Mouse (Mus musculus) heart, embryonic 12.5 days (tissue): ENCODE data around the gene Ebpl. TPM values are rescaled to one million over a fixed set of nuclear protein-coding genes. Genes with fewer than 3 reads are reported as not detected.

Source experiments
- ATAC-seq: fragments of 200-750 bp; cut with Nextera tagmentation; 2 replicates; pipeline ENCODE4 v1.8.0; 2017; ENCODE audit warnings: moderate TSS enrichment, moderate library complexity; ENCODE audit not compliant: insufficient number of reproducible peaks, low FRiP score
- H3K27ac ChIP-seq: fragments of 300-500 bp; sonication (generic); 2 replicates; pipeline ENCODE4 v1.5.1; 2016; ENCODE audit warnings: mild to moderate bottlenecking, moderate library complexity; ENCODE audit not compliant: poor library complexity, severe bottlenecking
- H3K27me3 ChIP-seq: fragments of 300-500 bp; sonication (generic); replicated peaks from 2 replicates; pipeline ENCODE4 v1.6.1; 2016; ENCODE audit warnings: mild to moderate bottlenecking, moderate library complexity
- H3K36me3 ChIP-seq: fragments of 300-500 bp; sonication (generic); 2 replicates; pipeline ENCODE4 v1.6.1; 2016; ENCODE audit warnings: mild to moderate bottlenecking, moderate library complexity
- H3K4me1 ChIP-seq: fragments of 300-500 bp; sonication (generic); replicated peaks from 2 replicates; pipeline ENCODE4 v1.6.1; 2016; ENCODE audit warnings: mild to moderate bottlenecking
- H3K4me2 ChIP-seq: fragments of 300-500 bp; sonication (generic); 2 replicates; pipeline ENCODE4 v1.6.1; 2016; ENCODE audit warnings: mild to moderate bottlenecking, moderate library complexity
- H3K4me3 ChIP-seq: fragments of 300-500 bp; sonication (generic); 2 replicates; pipeline ENCODE4 v1.5.1; 2016; ENCODE audit warnings: mild to moderate bottlenecking
- H3K9ac ChIP-seq: fragments of 300-500 bp; sonication (generic); 2 replicates; pipeline ENCODE4 v1.6.1; 2016; ENCODE audit warnings: mild to moderate bottlenecking, moderate library complexity
- H3K9me3 ChIP-seq: fragments of 300-500 bp; sonication (generic); replicated peaks from 2 replicates; pipeline ENCODE4 v1.6.1; 2016; ENCODE audit warnings: mild to moderate bottlenecking, moderate library complexity
- WGBS: fragments of 180-500 bp; shearing (Covaris S2); methylation state at CpG from one replicate; pipeline ENCODE4 v1.1.7; 2016; 5-methylcytosine and 5-hydroxymethylcytosine counted together
- polyA plus RNA-seq: library from polyadenylated mRNA; unstranded; fragments of >200 nt; fragmentation: Nextera tagmentation; extraction: Ambion mirVana; gene quantifications from 2 replicates; pipeline ENCODE4 v1.2.1, GENCODE M21; 2016

Ebpl gene
- polyA plus RNA-seq, 1 experiment from 2014 or later, result 6.1 TPM

DNA sequence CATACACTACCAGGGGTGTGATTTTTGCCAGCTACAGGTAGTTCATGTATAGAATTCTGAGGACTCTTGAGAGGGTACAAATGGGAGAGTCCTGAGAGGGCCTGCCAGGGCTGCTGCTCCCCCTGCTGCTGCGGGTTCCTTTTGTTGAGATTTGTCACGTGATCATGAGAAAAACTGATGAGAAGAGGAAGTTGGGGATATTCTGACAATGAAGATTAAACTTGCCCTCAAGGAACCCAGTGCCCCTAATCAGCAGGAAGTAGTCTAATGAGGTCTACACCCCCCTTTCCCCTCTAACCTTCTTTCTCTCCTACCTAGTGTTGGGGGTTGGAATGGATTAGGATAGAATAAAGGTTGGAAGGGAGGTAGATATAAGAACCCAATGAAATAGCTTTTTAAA lies 58.9 kb downstream of the Ebpl start:
- Histone ChIP-seq H3K4me1 (no peaks in the 10 kb centered on the region), H3K9me3 (peaks cover 6% of the 10 kb centered on the region; the same call in 1 of the 2 replicates), H3K4me2 (no peak overlapping the region), H3K36me3 (no peaks in the 10 kb centered on the region), H3K27me3 (no peaks in the 10 kb centered on the region), H3K27ac (no peak overlapping the region), H3K4me3 (no peak overlapping the region), H3K9ac (no peak overlapping the region)
- WGBS, result 33% methylated on average over 2 of the region's 2 CpGs
- ATAC-seq, result no peak

DNA sequence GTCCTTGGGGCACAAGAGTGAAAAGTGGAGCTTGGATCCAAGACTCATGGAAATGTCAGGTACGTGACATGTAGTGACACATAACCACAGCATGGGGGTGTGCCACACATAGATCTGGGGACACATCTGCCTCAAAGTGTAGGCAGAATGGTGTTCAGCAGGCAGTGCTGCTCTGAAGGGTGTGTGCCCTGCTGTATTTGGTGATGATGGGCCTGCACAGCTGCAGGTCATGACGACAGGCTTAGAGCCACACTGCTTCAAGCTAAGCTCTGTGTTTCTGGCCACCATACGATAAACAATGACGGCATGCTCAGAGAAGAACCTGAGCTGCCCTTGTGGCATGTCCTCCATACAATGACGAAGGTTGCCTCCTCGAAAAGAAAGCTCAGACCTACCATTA lies 60.4 kb downstream of the Ebpl start:
- H3K27ac ChIP-seq, result no peak overlapping the region
- H3K36me3 ChIP-seq, result no peaks in the 10 kb centered on the region
- no peak overlapping the region for H3K4me2 ChIP-seq
- H3K4me3 ChIP-seq, result no peak overlapping the region
- no peak for ATAC-seq
- no peaks in the 10 kb centered on the region for H3K4me1 ChIP-seq
- peaks cover 6% of the 10 kb centered on the region; the same call in 1 of the 2 replicates for H3K9me3 ChIP-seq
- 0 out of 2 replicates have a peak, but pooled peaks cover 8% of the 10 kb centered on the region for H3K27me3 ChIP-seq
- WGBS, result 85% methylated on average over 6 of the region's 6 CpGs
- H3K9ac ChIP-seq, result no peak overlapping the region

DNA sequence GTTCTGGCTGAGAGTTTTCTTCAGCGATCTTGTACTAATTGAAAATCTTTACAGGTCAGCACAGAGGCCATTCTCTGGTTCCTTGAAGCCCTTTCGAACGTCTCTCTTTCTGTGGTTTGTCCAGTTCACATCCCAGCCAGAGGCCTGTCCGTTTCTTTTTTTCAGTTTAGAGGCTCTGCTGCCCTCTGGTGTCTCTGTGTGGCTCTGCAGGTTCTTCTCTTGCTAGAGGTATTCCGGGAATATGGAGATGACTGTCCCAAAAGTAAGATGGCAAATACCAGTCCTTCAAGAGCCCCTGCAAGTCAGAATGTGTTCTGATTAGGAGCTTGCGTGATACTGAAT lies 65.5 kb downstream of the Ebpl start:
- Histone ChIP-seq H3K27me3 (0 out of 2 replicates have a peak, but pooled peaks cover 8% of the 10 kb centered on the region), H3K27ac (no peak overlapping the region), H3K4me2 (peak overlapping the region; percentile 35; the same call in 1 of the 2 replicates), H3K9me3 (no peaks in the 10 kb centered on the region), H3K36me3 (no peaks in the 10 kb centered on the region), H3K4me1 (0 out of 2 replicates have a peak, but pooled peaks cover 4% of the 10 kb centered on the region), H3K4me3 (no peak overlapping the region), H3K9ac (no peak overlapping the region)
- WGBS, result 18% methylated on average over 6 of the region's 6 CpGs
- ATAC-seq, result no peak

DNA sequence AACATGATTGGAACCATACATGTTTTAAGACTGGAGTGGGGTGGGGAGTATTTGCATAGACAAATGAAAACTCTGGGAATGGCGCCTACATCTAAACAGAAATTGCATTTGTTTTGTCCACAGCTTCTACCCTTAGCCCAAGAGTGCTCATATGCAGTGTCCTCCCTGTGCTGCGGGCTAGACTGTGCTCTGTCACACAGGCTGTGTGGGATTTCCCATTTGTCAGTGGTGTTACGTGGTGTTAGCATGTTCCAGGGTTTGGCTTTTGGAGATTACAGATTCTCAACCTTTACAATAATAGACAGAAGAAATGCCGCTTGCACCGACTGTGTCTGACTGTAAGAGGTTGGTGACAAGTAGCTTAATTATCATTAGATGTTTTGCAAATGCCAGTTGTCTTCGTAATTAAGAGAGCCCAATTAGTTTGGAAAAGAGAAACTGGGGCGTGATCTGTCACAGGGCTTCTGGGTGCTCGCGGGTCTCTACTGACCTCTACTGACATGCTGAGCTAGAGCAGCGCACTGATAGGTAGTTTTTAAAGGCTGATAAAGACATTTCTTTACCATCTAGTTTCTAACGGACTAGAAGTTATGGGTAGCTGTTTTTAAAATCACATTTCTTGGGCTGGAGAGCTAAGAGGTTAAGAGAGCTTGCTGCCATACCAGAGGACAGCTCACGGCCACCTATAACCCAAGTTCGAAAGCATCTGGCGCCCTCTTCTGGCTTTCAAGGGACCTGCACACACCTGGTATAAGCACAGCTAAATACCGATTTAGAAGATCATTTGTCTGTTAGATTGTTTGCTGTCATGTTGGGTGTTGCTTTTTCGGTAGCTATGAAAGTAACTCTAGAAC lies 66.1 kb downstream of the Ebpl start:
- Histone ChIP-seq H3K9ac (no peak overlapping the region), H3K4me2 (0 out of 2 replicates have a peak overlapping the region, but pooled peaks have one; percentile 35), H3K36me3 (no peaks in the 10 kb centered on the region), H3K27ac (no peak overlapping the region), H3K4me3 (no peak overlapping the region), H3K4me1 (0 out of 2 replicates have a peak, but pooled peaks cover 4% of the 10 kb centered on the region), H3K27me3 (0 out of 2 replicates have a peak, but pooled peaks cover 8% of the 10 kb centered on the region), H3K9me3 (no peaks in the 10 kb centered on the region)
- 44% methylated on average over 16 of the region's 16 CpGs for WGBS
- ATAC-seq, result no peak

DNA sequence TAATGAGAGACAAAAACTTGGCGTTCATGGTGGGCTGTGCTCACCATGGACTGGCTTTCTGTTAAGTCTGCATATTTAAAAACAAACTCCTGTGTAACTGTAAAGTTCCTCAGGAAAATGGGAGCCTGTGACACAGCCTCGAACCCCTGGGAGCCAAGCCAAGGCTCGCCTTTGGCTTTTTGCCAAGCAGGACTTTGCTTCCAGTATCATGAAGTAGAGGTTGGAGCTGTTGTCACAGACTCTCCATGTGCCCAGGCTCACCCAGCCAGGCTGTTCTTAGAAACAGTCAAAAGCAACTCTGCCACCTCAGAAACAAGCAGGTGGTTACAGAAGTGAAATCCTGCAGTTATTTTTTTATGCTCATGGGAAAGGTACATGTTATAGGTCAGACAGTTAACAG lies 69.6 kb downstream of the Ebpl start:
- no peaks in the 10 kb centered on the region for H3K9me3 ChIP-seq
- no peak overlapping the region for H3K27ac ChIP-seq
- 0 out of 2 replicates have a peak, but pooled peaks cover 4% of the 10 kb centered on the region for H3K4me1 ChIP-seq
- H3K9ac ChIP-seq, result no peak overlapping the region
- WGBS, result 46% methylated on average over 3 of the region's 3 CpGs
- no peak overlapping the region for H3K4me2 ChIP-seq
- ATAC-seq, result no peak
- H3K27me3 ChIP-seq, result 0 out of 2 replicates have a peak, but pooled peaks cover 6% of the 10 kb centered on the region
- no peaks in the 10 kb centered on the region for H3K36me3 ChIP-seq
- H3K4me3 ChIP-seq, result no peak overlapping the region

DNA sequence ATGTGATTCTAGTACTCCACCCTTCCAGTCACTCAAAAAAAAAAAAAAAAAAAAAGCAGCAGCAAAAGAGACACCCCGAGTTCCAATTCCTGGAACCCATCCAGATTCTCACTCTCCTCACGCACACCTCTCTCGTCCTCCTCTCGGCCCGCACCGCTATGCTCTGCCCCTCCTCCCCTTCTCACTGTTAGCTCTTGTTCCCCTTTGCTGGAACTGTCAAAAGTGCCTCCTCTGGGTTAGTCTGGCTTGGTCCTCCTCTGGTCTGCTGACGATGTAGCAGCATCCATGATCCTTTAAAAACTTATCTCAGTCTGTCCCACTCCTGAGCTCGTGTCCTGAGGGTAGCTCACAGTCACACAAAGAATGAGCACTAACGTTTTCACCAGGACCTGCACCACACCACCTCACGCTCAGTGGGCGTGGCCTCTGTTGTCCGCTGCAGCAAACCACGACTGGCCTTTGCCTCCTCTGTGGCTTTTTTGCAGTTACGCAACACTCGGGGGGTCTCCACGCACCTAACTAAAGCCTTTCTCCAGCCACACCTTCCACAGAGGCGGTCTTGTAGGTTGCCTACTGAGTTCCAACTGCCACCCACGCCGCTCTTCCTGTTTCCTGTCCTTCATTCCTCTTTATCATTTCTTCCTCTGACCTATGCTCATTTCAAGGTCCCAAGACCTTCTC lies 71.5 kb downstream of the Ebpl start:
- H3K4me3 ChIP-seq, result no peak overlapping the region
- H3K9me3 ChIP-seq, result no peaks in the 10 kb centered on the region
- no peaks in the 10 kb centered on the region for H3K27me3 ChIP-seq
- H3K36me3 ChIP-seq, result no peaks in the 10 kb centered on the region
- H3K27ac ChIP-seq, result no peak overlapping the region
- WGBS, result 61% methylated on average over 19 of the region's 19 CpGs
- H3K9ac ChIP-seq, result no peak overlapping the region
- peak overlapping the region; percentile 22; the same call in 1 of the 2 replicates for H3K4me2 ChIP-seq
- 0 out of 2 replicates have a peak, but pooled peaks cover 4% of the 10 kb centered on the region for H3K4me1 ChIP-seq
- ATAC-seq, result no peak

Other genes with a start within 250 kb of the Ebpl start
- gene Sacs, start 222.0 kb downstream of the Ebpl start, polyA plus RNA-seq, result 6.3 and 6.6 TPM in 2 replicates
- 6.6 and 6.7 TPM in 2 replicates for gene Sgcg, start 101.9 kb downstream of the Ebpl start, polyA plus RNA-seq
- 0.37 and 0.89 TPM in 2 replicates for gene Arl11, start 50.7 kb downstream of the Ebpl start, polyA plus RNA-seq
- gene Kpna3, start 79.4 kb upstream of the Ebpl start, polyA plus RNA-seq, result 40.2 TPM in 2 replicates
- gene Spryd7, start 196.4 kb upstream of the Ebpl start, polyA plus RNA-seq, result 21.9 and 25.3 TPM in 2 replicates
- 13.5 and 15.8 TPM in 2 replicates for gene Trim13, start 237.8 kb upstream of the Ebpl start, polyA plus RNA-seq
- gene Kcnrg, start 247.0 kb upstream of the Ebpl start, polyA plus RNA-seq, result 0.40 and 0.55 TPM in 2 replicates